Mouse (Mus musculus) spleen, adult 2 months (tissue): Measurements from ENCODE around the gene Vrk1.

ENCODE experiments used
- CTCF ChIP-seq: fragments of 200-500 bp; IDR thresholded peaks from 2 replicates; pipeline ENCODE4 v1.5.1; 2011; ENCODE audit warnings: mild to moderate bottlenecking, inconsistent platforms; ENCODE audit not compliant: insufficient read depth, insufficient read length, insufficient replicate concordance; ENCODE audit errors: extremely low read depth
- POLR2A ChIP-seq: fragments of 200-500 bp; IDR thresholded peaks from 2 replicates; pipeline ENCODE4 v1.6.1; 2011; ENCODE audit warnings: low read depth, low read length, inconsistent platforms

- TF ChIP-seq POLR2A (no peak), CTCF (no peak)
These were observed 70.5 kb downstream of the Vrk1 start for GRCm38 (mm10) chr12:106080511-106080910.
